Comparison of ENCODE assay signal across 10 mouse cellular contexts in genomic region chr8:122937545-122938053, GRCm38 (mm10).
DNase-seq lines count a peak whose midpoint lies in the region; ATAC-seq and TF ChIP-seq lines count a peak whose summit lies in the region.
"Had no signal": no experiment of that assay in that cellular context is flagged by ENCODE, and none has a peak within 500 bp of the region (broad histone marks: within the 10 kb centered on the region; RNA-seq: fewer than 3 reads in every experiment).

No protein-coding gene starts in this region.

- H3K27me3 ChIP-seq in forebrain, embryonic 15.5 days = no peaks in the 10 kb centered on the region
- H3K27me3 ChIP-seq in forebrain, embryonic 16.5 days (replicated peaks; ENCODE audit: control insufficient read depth, insufficient read depth, low read length) = no peaks in the 10 kb centered on the region
- no peaks in the 10 kb centered on the region for H3K27me3 ChIP-seq in lung, postnatal 0 days (replicated peaks; ENCODE audit: insufficient read depth, low read length)

- peak overlapping the region; percentile 71 for H3K27ac ChIP-seq in forebrain, embryonic 15.5 days (replicated peaks)
- H3K27ac ChIP-seq in forebrain, embryonic 16.5 days (ENCODE audit: low read length) = no peak overlapping the region
- H3K27ac ChIP-seq in lung, postnatal 0 days (ENCODE audit: low read length) = no peak overlapping the region
- H3K27ac ChIP-seq in macrophage = peak overlapping the region; percentile 28; the same call in 1 of the 2 replicates

- H3K4me1 ChIP-seq in forebrain, embryonic 15.5 days = peaks cover 54% of the 10 kb centered on the region
- peaks cover 35% of the 10 kb centered on the region for H3K4me1 ChIP-seq in forebrain, embryonic 16.5 days (replicated peaks; ENCODE audit: control insufficient read depth, insufficient read depth, low read length)
- H3K4me1 ChIP-seq in lung, postnatal 0 days (ENCODE audit: insufficient read depth, low read depth, low read length) = peaks cover 15% of the 10 kb centered on the region; the same call in 1 of the 2 replicates

- no peak overlapping the region for H3K4me2 ChIP-seq in forebrain, embryonic 15.5 days (replicated peaks)
- no peak overlapping the region for H3K4me2 ChIP-seq in forebrain, embryonic 16.5 days (ENCODE audit: low read length)
- H3K4me2 ChIP-seq in lung, postnatal 0 days (replicated peaks; ENCODE audit: low read depth, low read length) = no peak overlapping the region

- H3K9ac ChIP-seq in forebrain, embryonic 15.5 days (replicated peaks) = no peak overlapping the region
- H3K9ac ChIP-seq in forebrain, embryonic 16.5 days (replicated peaks; ENCODE audit: low read depth, low read length) = no peak overlapping the region
- H3K9ac ChIP-seq in lung, postnatal 0 days (replicated peaks; ENCODE audit: low read depth) = no peak overlapping the region

- WGBS in forebrain, embryonic 15.5 days = 94% methylated on average over 2 of the region's 2 CpGs
- 83% methylated on average over 2 of the region's 2 CpGs for WGBS in forebrain, embryonic 16.5 days
- 53% methylated on average over 2 of the region's 2 CpGs for WGBS in lung, postnatal 0 days
- WGBS in macrophage (ENCODE audit: missing documents) = 61% methylated on average over 2 of the region's 2 CpGs

- no peak for DNase-seq in lung, postnatal 0 days (ENCODE audit: low spot score)
- DNase-seq in lung, postnatal 4 days = no peak
- peak; percentile 73 for DNase-seq in cerebellum, adult 9-10 months
- no peak for DNase-seq in adrenal gland, postnatal 14 days
- DNase-seq: embryo, embryonic 11 days; heart, postnatal 10 days had no signal

- no peak for ATAC-seq in forebrain, embryonic 15.5 days (replicated peaks)
- ATAC-seq in forebrain, embryonic 16.5 days = no peak
- no peak for ATAC-seq in lung, postnatal 0 days
- ATAC-seq in megakaryocyte-erythroid progenitor cell, adult 5-6 weeks (replicated peaks; ENCODE audit: low FRiP score, low TSS enrichment, poor library complexity, severe bottlenecking) = no peak

- TF ChIP-seq EP300 in lung, postnatal 0 days (IDR thresholded peaks at IDR 0.05) = peak; percentile 57; the same call in 1 of the 2 replicates

- H3K9me3 ChIP-seq in forebrain, embryonic 15.5 days = no peaks in the 10 kb centered on the region
- no peaks in the 10 kb centered on the region for H3K9me3 ChIP-seq in forebrain, embryonic 16.5 days (ENCODE audit: control insufficient read depth, low read length)
- H3K9me3 ChIP-seq in lung, postnatal 0 days (ENCODE audit: low read length) = no peaks in the 10 kb centered on the region

- TF ChIP-seq CTCF in lung, postnatal 0 days (IDR thresholded peaks at IDR 0.05) = no peak

- H3K4me3 ChIP-seq in forebrain, embryonic 15.5 days = no peak overlapping the region
- no peak overlapping the region for H3K4me3 ChIP-seq in forebrain, embryonic 16.5 days (replicated peaks; ENCODE audit: low read length)
- no peak overlapping the region for H3K4me3 ChIP-seq in lung, postnatal 0 days (ENCODE audit: low read depth, low read length)
- H3K4me3 ChIP-seq in macrophage (ENCODE audit: inconsistent target) = no peak overlapping the region

- peaks cover 95% of the 10 kb centered on the region for H3K79me2 ChIP-seq in macrophage (ENCODE audit: inconsistent target)

- H3K36me3 ChIP-seq in forebrain, embryonic 15.5 days = no peaks in the 10 kb centered on the region
- H3K36me3 ChIP-seq in forebrain, embryonic 16.5 days (ENCODE audit: control insufficient read depth, insufficient read depth) = no peaks in the 10 kb centered on the region
- no peaks in the 10 kb centered on the region for H3K36me3 ChIP-seq in lung, postnatal 0 days (ENCODE audit: insufficient read depth, low read length)
- H3K36me3 ChIP-seq in macrophage (ENCODE audit: inconsistent target) = no peaks in the 10 kb centered on the region

Comparison
In these comparisons a context has a peak if more than half of its experiments do, and no peak if none do; other contexts are left out.
1. H3K27ac ChIP-seq: peak in forebrain, embryonic 15.5 days (single experiment) and macrophage (single experiment); none in forebrain, embryonic 16.5 days (single experiment) and lung, postnatal 0 days (single experiment).